8 mouse cellular contexts compared by ENCODE assay signal in the genomic region with DNA sequence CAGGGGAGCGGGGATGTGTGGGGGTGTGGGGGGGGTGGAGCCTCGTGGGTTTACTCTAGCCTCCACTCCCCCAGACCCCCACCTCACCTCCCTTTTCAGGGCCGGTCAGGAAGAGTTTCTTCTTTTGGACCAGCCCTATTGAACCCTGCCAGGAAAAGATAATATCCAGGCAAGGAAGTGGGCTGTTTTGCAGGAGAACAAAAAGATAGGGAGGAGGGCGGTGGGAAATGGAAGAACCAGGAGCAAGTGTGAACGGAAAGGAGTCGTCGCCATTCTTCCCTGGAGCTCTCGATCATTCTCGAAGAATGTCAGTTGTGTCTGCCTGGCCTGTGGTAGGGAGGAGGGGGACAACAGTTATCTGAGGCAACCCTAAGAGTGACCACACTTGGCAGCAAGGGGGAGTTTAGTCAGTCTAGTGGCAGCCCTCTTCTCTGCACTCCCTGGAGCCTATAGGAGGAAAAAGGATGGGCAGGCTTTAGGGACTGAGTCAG. TPM values are rescaled to one million over a fixed set of nuclear protein-coding genes. Genes with fewer than 3 reads are reported as not detected.
DNase-seq lines count a peak whose midpoint lies in the region; ATAC-seq and TF ChIP-seq lines count a peak whose summit lies in the region.

No protein-coding gene starts in this region.

- H3K27me3 ChIP-seq in heart, postnatal 0 days (ENCODE audit: control insufficient read depth, insufficient read depth, low read length) = no peaks in the 10 kb centered on the region
- no peaks in the 10 kb centered on the region for H3K27me3 ChIP-seq in limb, embryonic 10.5 days (ENCODE audit: low read depth, poor library complexity, severe bottlenecking)
- no peaks in the 10 kb centered on the region for H3K27me3 ChIP-seq in midbrain, postnatal 0 days (ENCODE audit: insufficient read depth, low read length)

- H3K36me3 ChIP-seq in heart, postnatal 0 days (replicated peaks; ENCODE audit: control insufficient read depth, insufficient read depth, low read length) = peaks cover 67% of the 10 kb centered on the region
- H3K36me3 ChIP-seq in limb, embryonic 10.5 days = peaks cover 74% of the 10 kb centered on the region
- peaks cover 40% of the 10 kb centered on the region for H3K36me3 ChIP-seq in midbrain, postnatal 0 days (ENCODE audit: insufficient read depth, low read length)

- peak overlapping the region; percentile 16; the same call in 1 of the 2 replicates for H3K4me3 ChIP-seq in left cerebral cortex, adult 2 months
- H3K4me3 ChIP-seq in heart, postnatal 0 days (ENCODE audit: low read depth, low read length) = peak overlapping the region; percentile 96
- H3K4me3 ChIP-seq in limb, embryonic 10.5 days = peak overlapping the region; percentile 96
- peak overlapping the region; percentile 93 for H3K4me3 ChIP-seq in midbrain, postnatal 0 days (ENCODE audit: low read depth, low read length)

- peak overlapping the region; percentile 94 for H3K4me2 ChIP-seq in heart, postnatal 0 days (ENCODE audit: low read depth, low read length)
- peak overlapping the region; percentile 95 for H3K4me2 ChIP-seq in midbrain, postnatal 0 days (ENCODE audit: low read depth, low read length, poor library complexity, severe bottlenecking)

- no peak; the same call in 1 of the 2 replicates for TF ChIP-seq EP300 in heart, postnatal 0 days (IDR thresholded peaks at IDR 0.05; ENCODE audit: low read depth)

- no peak for ATAC-seq in heart, postnatal 0 days (ENCODE audit: insufficient read depth, low read depth)
- ATAC-seq in midbrain, postnatal 0 days (ENCODE audit: low FRiP score) = no peak
- ATAC-seq in activated CD4-positive, CD25-positive, alpha-beta regulatory T cell, adult 4 months = no peak

- intact Hi-C loops in left cerebral cortex, adult 2 months (cut with DNase I) = no loop called here
- intact Hi-C loops in left cerebral cortex, postnatal 10 days (cut with DNase I) = no loop called here

- peak overlapping the region; percentile 100 for H3K9ac ChIP-seq in heart, postnatal 0 days (replicated peaks; ENCODE audit: low read depth, low read length)
- H3K9ac ChIP-seq in midbrain, postnatal 0 days (replicated peaks; ENCODE audit: low read length, poor library complexity, severe bottlenecking) = peak overlapping the region; percentile 44; the same call in 1 of the 2 replicates

- H3K4me1 ChIP-seq in heart, postnatal 0 days (ENCODE audit: control insufficient read depth, insufficient read depth) = peaks cover 69% of the 10 kb centered on the region
- peaks cover 93% of the 10 kb centered on the region for H3K4me1 ChIP-seq in limb, embryonic 10.5 days
- peaks cover 29% of the 10 kb centered on the region for H3K4me1 ChIP-seq in midbrain, postnatal 0 days (ENCODE audit: insufficient read depth, low read length)

- H3K27ac ChIP-seq in left cerebral cortex, adult 2 months = no peak overlapping the region; the same call in 1 of the 2 replicates
- H3K27ac ChIP-seq in heart, postnatal 0 days (ENCODE audit: low read depth) = peak overlapping the region; percentile 100
- H3K27ac ChIP-seq in limb, embryonic 10.5 days = peak overlapping the region; percentile 32; the same call in 1 of the 2 replicates
- H3K27ac ChIP-seq in midbrain, postnatal 0 days (ENCODE audit: low read depth, low read length) = no peak overlapping the region

- H3K9me3 ChIP-seq in heart, postnatal 0 days (replicated peaks; ENCODE audit: control insufficient read depth, low read length) = no peaks in the 10 kb centered on the region
- no peaks in the 10 kb centered on the region for H3K9me3 ChIP-seq in limb, embryonic 10.5 days (replicated peaks)
- H3K9me3 ChIP-seq in midbrain, postnatal 0 days (ENCODE audit: low read length) = no peaks in the 10 kb centered on the region

- no peak for TF ChIP-seq CTCF in left cerebral cortex, adult 2 months (IDR thresholded peaks at IDR 0.05)
- peak; percentile 35 for TF ChIP-seq CTCF in heart, postnatal 0 days (IDR thresholded peaks at IDR 0.05; ENCODE audit: low read depth)
- TF ChIP-seq CTCF in midbrain, postnatal 0 days (IDR thresholded peaks at IDR 0.05) = peak; percentile 35; the same call in 1 of the 2 replicates

- WGBS in heart, postnatal 0 days = 12% methylated on average over 9 of the region's 9 CpGs
- 67% methylated on average over 9 of the region's 9 CpGs for WGBS in limb, embryonic 10.5 days
- WGBS in midbrain, postnatal 0 days = 31% methylated on average over 9 of the region's 9 CpGs

- no peak for DNase-seq in left cerebral cortex, adult 2 months (ENCODE audit: extremely low spot score in 1 of 2, low spot score in 2 of 2)
- DNase-seq in left cerebral cortex, postnatal 10 days (ENCODE audit: extremely low spot score in 1 of 2, low spot score in 2 of 2) = no peak
- peak; percentile 72 for DNase-seq in heart, postnatal 0 days (ENCODE audit: low spot score)
- no peak for DNase-seq in limb, embryonic 10.5 days (ENCODE audit: low spot score)
- DNase-seq in midbrain, postnatal 0 days (ENCODE audit: low spot score) = no peak
- no peak for DNase-seq in frontal cortex, postnatal 14 days (ENCODE audit: low spot score in 2 of 2)
- no peak for DNase-seq in right cerebral cortex, postnatal 4 days

RNA-seq across cellular contexts. Expression of a gene that starts 5.6 kb away (rescaled TPM):
- total RNA-seq in left cerebral cortex, adult 2 months (2021) = 10 to 100 TPM; 21.3 to 22.4 TPM
- 10 to 100 TPM; 15.2 to 16.5 TPM for total RNA-seq in left cerebral cortex, postnatal 10 days (2021)
- total RNA-seq in heart, postnatal 0 days (2014; rRNA removed; ENCODE audit: low replicate concordance) = 115 and 221 TPM in 2 replicates
- polyA plus RNA-seq in heart, postnatal 0 days (2015; fragmentation: Nextera tagmentation; extraction: Ambion mirVana) = 25.3 and 26.0 TPM in 2 replicates
- polyA plus RNA-seq in limb, embryonic 10.5 days (2016; fragmentation: Nextera tagmentation; extraction: Ambion mirVana) = 41.6 and 49.1 TPM in 2 replicates
- total RNA-seq in midbrain, postnatal 0 days (2014; rRNA removed) = 125 and 129 TPM in 2 replicates
- 31.5 and 32.5 TPM in 2 replicates for polyA plus RNA-seq in midbrain, postnatal 0 days (2015; fragmentation: Nextera tagmentation; extraction: Ambion mirVana)
- polyA plus RNA-seq in activated CD4-positive, CD25-positive, alpha-beta regulatory T cell, adult 4 months (2017; shearing (Covaris generic)) = not detected

Comparison
In these comparisons a context has a peak if more than half of its experiments do, and no peak if none do; other contexts are left out.
1. H3K27ac ChIP-seq: peak in heart, postnatal 0 days (single experiment) and limb, embryonic 10.5 days (single experiment); none in left cerebral cortex, adult 2 months (single experiment) and midbrain, postnatal 0 days (single experiment).
2. H3K4me3 ChIP-seq: peak in every context shown above with its lines; median percentile 96 in heart, postnatal 0 days; 96 in limb, embryonic 10.5 days; 93 in midbrain, postnatal 0 days; 16 in left cerebral cortex, adult 2 months.